Mouse (Mus musculus) olfactory bulb, adult 2 months (tissue): ENCODE results near the gene Trappc3l.

Source experiments
- CTCF ChIP-seq: fragments of 200-500 bp; IDR thresholded peaks from 2 replicates; pipeline ENCODE4 v1.5.1; 2012; ENCODE audit warnings: low read depth, mild to moderate bottlenecking, low read length, moderate library complexity; ENCODE audit not compliant: insufficient read depth
- POLR2A ChIP-seq: fragments of 200-500 bp; IDR thresholded peaks from 2 replicates; pipeline ENCODE4 v1.6.1; 2012; ENCODE audit warnings: mild to moderate bottlenecking, low read depth, low read length, moderate library complexity; ENCODE audit not compliant: insufficient read depth

- TF ChIP-seq CTCF: no peak
- TF ChIP-seq POLR2A: no peak
Measured at GRCm38 (mm10) chr10:34037401-34037800, at the start of gene Trappc3l.
